Mouse (Mus musculus) inflammation-experienced regulatory T-cells, adult 6 months (primary cell): ENCODE results near the gene Stk16. TPM values are rescaled to one million over a fixed set of nuclear protein-coding genes. Genes with fewer than 3 reads are reported as not detected.
A peak's percentile ranks its signal among the peaks of the same experiment; 100 is the strongest.

Source experiments
- ATAC-seq: one replicate; pipeline ENCODE4 v1.8.0; 2017
- polyA plus RNA-seq, 3 experiments: library from polyadenylated mRNA; unstranded; fragments of 100-300 nt; shearing (Covaris generic); gene quantifications; one replicate each; pipeline ENCODE4 v1.2.1; 2017

Gene Stk16
- polyA plus RNA-seq, result 10 to 100 TPM; 46.3 to 62.7 (median 51.6) TPM

- peak; percentile 92 for ATAC-seq
These were observed at the start of gene Stk16, which contains the start of gene Glb1l for GRCm38 (mm10) chr1:75210136-75211087. Gene Stk16, plus strand, starts transcription at chr1:75210838. Gene Glb1l, minus strand, starts transcription at chr1:75210813.

GRCm38 (mm10) chr1:75168093-75168471 lies 42.6 kb upstream of the Stk16 start:
- peak; percentile 4 for ATAC-seq

- peak; percentile 91 for ATAC-seq
These were observed 41.9 kb upstream of the Stk16 start, which contains the start of gene Zfand2b for GRCm38 (mm10) chr1:75168472-75169464. Gene Zfand2b, plus strand, starts transcription at chr1:75168646.

- peak; percentile 32 for ATAC-seq
These were observed 31.1 kb upstream of the Stk16 start for GRCm38 (mm10) chr1:75179334-75180104.

- ATAC-seq, result peak; percentile 88
These were observed 30.5 kb upstream of the Stk16 start, which contains the start of gene Abcb6 for GRCm38 (mm10) chr1:75180105-75180590. Gene Abcb6, minus strand, starts transcription at chr1:75180392.

- no peak for ATAC-seq
These were observed 29.9 kb upstream of the Stk16 start for GRCm38 (mm10) chr1:75180741-75181140.

GRCm38 (mm10) chr1:75181377-75181870 lies 29.2 kb upstream of the Stk16 start:
- no peak for ATAC-seq

GRCm38 (mm10) chr1:75182160-75182559 lies 28.5 kb upstream of the Stk16 start:
- ATAC-seq, result no peak

- ATAC-seq, result no peak
These were observed 25.1 kb upstream of the Stk16 start for GRCm38 (mm10) chr1:75185495-75185894.

GRCm38 (mm10) chr1:75187126-75187525 lies 23.5 kb upstream of the Stk16 start:
- no peak for ATAC-seq

GRCm38 (mm10) chr1:75187914-75188483 lies 22.6 kb upstream of the Stk16 start:
- ATAC-seq, result no peak

GRCm38 (mm10) chr1:75190577-75190976 lies 20.1 kb upstream of the Stk16 start:
- no peak for ATAC-seq

GRCm38 (mm10) chr1:75191258-75191621 lies 19.4 kb upstream of the Stk16 start:
- ATAC-seq, result no peak

GRCm38 (mm10) chr1:75191622-75192402 lies 18.8 kb upstream of the Stk16 start, which contains the start of the genes Ankzf1 and Atg9a:
Gene Ankzf1, plus strand, starts transcription at chr1:75192151.
Gene Atg9a, minus strand, starts transcription at chr1:75192196.
- ATAC-seq, result peak; percentile 100

GRCm38 (mm10) chr1:75192452-75192851 lies 18.2 kb upstream of the Stk16 start:
- ATAC-seq, result no peak

- no peak for ATAC-seq
These were observed 9.4 kb upstream of the Stk16 start for GRCm38 (mm10) chr1:75201236-75201635.

- no peak for ATAC-seq
These were observed 1.5 kb upstream of the Stk16 start for GRCm38 (mm10) chr1:75208967-75209678.

- ATAC-seq, result peak; percentile 20
These were observed 587 bp downstream of the Stk16 start for GRCm38 (mm10) chr1:75211141-75211708.

GRCm38 (mm10) chr1:75212542-75212941 lies 1.9 kb downstream of the Stk16 start:
- no peak for ATAC-seq
